Mouse (Mus musculus) myocyte (in vitro differentiated cells): ENCODE measurements at regions not wholly inside any gene's neighbourhood (a gene's known extent, or its start where the extent isn't known, plus 50 kb on each side); places are given as distances from the start of the nearest gene placed in this dataset.

Experiments used
- E2F4 ChIP-seq: IDR thresholded peaks from one replicate; pipeline ENCODE4 v1.6.1; 2011; ENCODE audit warnings: mild to moderate bottlenecking, control low read depth, moderate library complexity; ENCODE audit not compliant: insufficient read depth
- MAX ChIP-seq: IDR thresholded peaks from one replicate; pipeline ENCODE4 v1.6.1; 2011; ENCODE audit warnings: low read depth, mild to moderate bottlenecking, control low read depth
- MYOD1 ChIP-seq, 3 experiments: IDR thresholded peaks; one replicate each; pipeline ENCODE4 v1.6.1; 2011; ENCODE audit warnings: control low read depth in 2 of 3, low read depth in 2 of 3, mild to moderate bottlenecking in 2 of 3, moderate library complexity in 1 of 3; ENCODE audit not compliant: insufficient read length in 2 of 3, control insufficient read depth in 1 of 3
- MYOG ChIP-seq, 3 experiments: IDR thresholded peaks; one replicate each; pipeline ENCODE4 v1.6.1; 2011; ENCODE audit warnings: control low read depth in 2 of 3, low read depth in 2 of 3, mild to moderate bottlenecking in 2 of 3; ENCODE audit not compliant: insufficient read length in 2 of 3, control insufficient read depth in 1 of 3, insufficient read depth in 1 of 3
- POLR2A ChIP-seq: IDR thresholded peaks from one replicate; pipeline ENCODE4 v1.6.1; 2011; ENCODE audit warnings: low read depth, mild to moderate bottlenecking, control low read depth, moderate library complexity; ENCODE audit not compliant: insufficient read length
- POLR2AphosphoS2 ChIP-seq: IDR thresholded peaks from one replicate; pipeline ENCODE4 v1.6.1; 2011; ENCODE audit warnings: low read depth, control low read depth; ENCODE audit not compliant: insufficient read length
- REST ChIP-seq: IDR thresholded peaks from one replicate; pipeline ENCODE4 v1.6.1; 2011; ENCODE audit warnings: mild to moderate bottlenecking, control low read depth, moderate library complexity; ENCODE audit not compliant: insufficient read depth, insufficient read length
- SRF ChIP-seq: IDR thresholded peaks from one replicate; pipeline ENCODE4 v1.6.1; 2011; ENCODE audit warnings: low read depth; ENCODE audit not compliant: control insufficient read depth, insufficient read length
- TCF12 ChIP-seq: IDR thresholded peaks from one replicate; pipeline ENCODE4 v1.6.1; 2011; ENCODE audit warnings: mild to moderate bottlenecking, control low read depth; ENCODE audit not compliant: poor library complexity, insufficient read depth, severe bottlenecking
- USF1 ChIP-seq: IDR thresholded peaks from one replicate; pipeline ENCODE4 v1.6.1; 2011; ENCODE audit warnings: low read depth, mild to moderate bottlenecking, control low read depth, moderate library complexity

- TF ChIP-seq REST (no peak), MYOG (IDR thresholded peaks at IDR 0.05; ENCODE audit: control insufficient read depth in 1 of 3, insufficient read depth in 1 of 3, insufficient read length in 2 of 3, low read depth in 2 of 3) (no peak), POLR2A (no peak), TCF12 (no peak), MAX (no peak), USF1 (no peak), SRF (peak; percentile 61), E2F4 (no peak), POLR2AphosphoS2 (no peak), MYOD1 (IDR thresholded peaks at IDR 0.05; ENCODE audit: control insufficient read depth in 1 of 3, insufficient read length in 2 of 3, low read depth in 2 of 3) (no peak)
Observed at GRCm38 (mm10) chr12:79969346-79970226, 143.2 kb downstream of the Zfp36l1 start.
